Mouse (Mus musculus) MEL (cell line): Measurements from ENCODE around the gene Gstt3. TPM values are rescaled to one million over a fixed set of nuclear protein-coding genes. Genes with fewer than 3 reads are reported as not detected.

Source experiments
- DNase-seq: peaks from one replicate; pipeline ENCODE4 v3.0.0; 2011; ENCODE audit warnings: low read depth, low spot score
- H3K27ac ChIP-seq: 2 replicates; pipeline ENCODE4 v1.5.1; 2012; ENCODE audit warnings: low read depth, mild to moderate bottlenecking, control low read depth, low read length, moderate library complexity; ENCODE audit not compliant: control insufficient read depth
- H3K27me3 ChIP-seq, 2 experiments: fragments of 150-350 bp in 1 of 2; sonication (generic) in 1 of 2; 2 replicates each; pipeline ENCODE4 v1.6.1; 2012; ENCODE audit warnings: low read length in 2 of 2, mild to moderate bottlenecking in 2 of 2, improper control_type of control experiment in 1 of 2, moderate library complexity in 1 of 2; ENCODE audit not compliant: insufficient read depth in 2 of 2, control insufficient read depth in 1 of 2
- H3K36me3 ChIP-seq, 2 experiments: 2 replicates each; pipeline ENCODE4 v1.6.1; 2012 to 2014; ENCODE audit warnings: low read length in 2 of 2, improper control_type of control experiment in 1 of 2, inconsistent platforms in 1 of 2, mild to moderate bottlenecking in 1 of 2; ENCODE audit not compliant: insufficient read depth in 2 of 2, control insufficient read depth in 1 of 2
- H3K4me1 ChIP-seq, 2 experiments: fragments of 150-350 bp in 1 of 2; sonication (generic) in 1 of 2; 2 replicates each; pipeline ENCODE4 v1.6.1; 2012; ENCODE audit warnings: low read length in 2 of 2, improper control_type of control experiment in 1 of 2, mild to moderate bottlenecking in 1 of 2; ENCODE audit not compliant: insufficient read depth in 2 of 2, control insufficient read depth in 1 of 2
- H3K4me3 ChIP-seq, 2 experiments: fragments of 150-350 bp in 1 of 2; sonication (generic) in 1 of 2; 2 replicates each; pipeline ENCODE4 v1.5.1; 2012; ENCODE audit warnings: low read depth in 2 of 2, low read length in 2 of 2, mild to moderate bottlenecking in 2 of 2, moderate library complexity in 2 of 2, control low read depth in 1 of 2, improper control_type of control experiment in 1 of 2; ENCODE audit not compliant: control insufficient read depth in 1 of 2, insufficient read depth in 1 of 2
- H3K79me2 ChIP-seq: 2 replicates; pipeline ENCODE4 v1.6.1; 2012; ENCODE audit warnings: mild to moderate bottlenecking, low read length, moderate library complexity; ENCODE audit not compliant: control insufficient read depth, poor library complexity, insufficient read depth
- H3K9ac ChIP-seq: 2 replicates; pipeline ENCODE4 v1.6.1; 2012; ENCODE audit warnings: low read depth, mild to moderate bottlenecking, control low read depth, low read length, moderate library complexity; ENCODE audit not compliant: control insufficient read depth, poor library complexity, severe bottlenecking
- H3K9me3 ChIP-seq: fragments of 150-350 bp; sonication (generic); replicated peaks from 2 replicates; pipeline ENCODE4 v1.6.1; 2012; ENCODE audit warnings: mild to moderate bottlenecking, low read length, improper control_type of control experiment, moderate library complexity; ENCODE audit not compliant: insufficient read depth
- CTCF ChIP-seq, 3 experiments: IDR thresholded peaks in 2 of 3; conservative IDR thresholded peaks in 1 of 3; 2 replicates each; pipeline ENCODE4 v1.5.1; 2011 to 2012; ENCODE audit warnings: low read length in 3 of 3, low read depth in 2 of 3, mild to moderate bottlenecking in 2 of 3, improper control_type of control experiment in 1 of 3, inconsistent platforms in 1 of 3, mixed read lengths in 1 of 3, moderate library complexity in 1 of 3; ENCODE audit not compliant: control insufficient read depth in 1 of 3, insufficient read depth in 1 of 3, poor library complexity in 1 of 3, severe bottlenecking in 1 of 3
- E2F4 ChIP-seq: IDR thresholded peaks from 2 replicates; pipeline ENCODE4 v1.6.1; 2011; ENCODE audit warnings: low read depth, low read length, improper control_type of control experiment, borderline replicate concordance
- EP300 ChIP-seq, 2 experiments: IDR thresholded peaks; 2 replicates each; pipeline ENCODE4 v1.6.1; 2011; ENCODE audit warnings: improper control_type of control experiment in 2 of 2, low read length in 2 of 2, low read depth in 1 of 2, mild to moderate bottlenecking in 1 of 2
- GABPA ChIP-seq: IDR thresholded peaks from 2 replicates; pipeline ENCODE4 v1.6.1; 2012; ENCODE audit warnings: low read depth, mild to moderate bottlenecking, inconsistent platforms, low read length, improper control_type of control experiment, moderate library complexity
- HCFC1 ChIP-seq: IDR thresholded peaks from 2 replicates; pipeline ENCODE4 v1.6.1; 2012; ENCODE audit warnings: low read depth, mild to moderate bottlenecking, inconsistent platforms, low read length, improper control_type of control experiment, moderate library complexity
- JUND ChIP-seq: IDR thresholded peaks from 2 replicates; pipeline ENCODE4 v1.6.1; 2011; ENCODE audit warnings: low read depth, mild to moderate bottlenecking, improper control_type of control experiment, low read length
- KAT2A ChIP-seq: conservative IDR thresholded peaks from 2 replicates; pipeline ENCODE4 v1.6.1; 2012; ENCODE audit warnings: low read depth, low read length, improper control_type of control experiment, inconsistent platforms
- MAFK ChIP-seq: IDR thresholded peaks from 2 replicates; pipeline ENCODE4 v1.6.1; 2011; ENCODE audit warnings: low read depth, mild to moderate bottlenecking, low read length, improper control_type of control experiment, borderline replicate concordance
- MAX ChIP-seq: IDR thresholded peaks from 2 replicates; pipeline ENCODE4 v1.6.1; 2011; ENCODE audit warnings: low read length, improper control_type of control experiment
- MEF2A ChIP-seq: IDR thresholded peaks from 2 replicates; pipeline ENCODE4 v1.6.1; 2014; ENCODE audit warnings: low read depth, mild to moderate bottlenecking, inconsistent platforms, low read length, improper control_type of control experiment; ENCODE audit not compliant: poor library complexity, insufficient replicate concordance, severe bottlenecking; ENCODE audit errors: extremely low read depth
- MYB ChIP-seq: IDR thresholded peaks from 2 replicates; pipeline ENCODE4 v1.6.1; 2011; ENCODE audit warnings: mild to moderate bottlenecking, low read depth, low read length, improper control_type of control experiment
- MYC ChIP-seq: IDR thresholded peaks from 2 replicates; pipeline ENCODE4 v1.6.1; 2011; ENCODE audit warnings: low read depth, mild to moderate bottlenecking, low read length, improper control_type of control experiment, moderate library complexity
- NELFE ChIP-seq: IDR thresholded peaks from 2 replicates; pipeline ENCODE4 v1.6.1; 2011; ENCODE audit warnings: low read depth, low read length, improper control_type of control experiment
- POLR2AphosphoS2 ChIP-seq: IDR thresholded peaks from 2 replicates; pipeline ENCODE4 v1.6.1; 2011; ENCODE audit warnings: low read length, improper control_type of control experiment
- RAD21 ChIP-seq: IDR thresholded peaks from 2 replicates; pipeline ENCODE4 v1.6.1; 2011; ENCODE audit warnings: mild to moderate bottlenecking, low read depth, low read length, improper control_type of control experiment
- SIN3A ChIP-seq: IDR thresholded peaks from 2 replicates; pipeline ENCODE4 v1.6.1; 2012; ENCODE audit warnings: low read length, improper control_type of control experiment, inconsistent platforms
- SMC3 ChIP-seq: IDR thresholded peaks from 2 replicates; pipeline ENCODE4 v1.6.1; 2011; ENCODE audit warnings: low read depth, low read length, improper control_type of control experiment
- TAL1 ChIP-seq: IDR thresholded peaks from 2 replicates; pipeline ENCODE4 v1.6.1; 2012; ENCODE audit warnings: mild to moderate bottlenecking, inconsistent platforms, low read length, moderate library complexity, mixed read lengths
- TCF12 ChIP-seq: IDR thresholded peaks from 2 replicates; pipeline ENCODE4 v1.6.1; 2014; ENCODE audit warnings: low read depth, mild to moderate bottlenecking, inconsistent platforms, low read length, improper control_type of control experiment, moderate library complexity
- UBTF ChIP-seq: IDR thresholded peaks from 2 replicates; pipeline ENCODE4 v1.6.1; 2012; ENCODE audit warnings: low read depth, mild to moderate bottlenecking, inconsistent platforms, low read length, improper control_type of control experiment, moderate library complexity, borderline replicate concordance; ENCODE audit not compliant: insufficient read depth
- ZC3H11A ChIP-seq: IDR thresholded peaks from 2 replicates; pipeline ENCODE4 v1.6.1; 2012; ENCODE audit warnings: low read depth, mild to moderate bottlenecking, inconsistent platforms, low read length, improper control_type of control experiment
- ZMIZ1 ChIP-seq: IDR thresholded peaks from 2 replicates; pipeline ENCODE4 v1.6.1; 2012; ENCODE audit warnings: low read depth, mild to moderate bottlenecking, inconsistent platforms, low read length, improper control_type of control experiment, moderate library complexity
- ZNF384 ChIP-seq: IDR thresholded peaks from 2 replicates; pipeline ENCODE4 v1.6.1; 2012; ENCODE audit warnings: low read depth, mild to moderate bottlenecking, inconsistent platforms, low read length, improper control_type of control experiment
- polyA plus RNA-seq, 2 experiments: library from polyadenylated mRNA; stranded (reverse) in 1 of 2; unstranded in 1 of 2; fragments of >175 nt in 1 of 2; fragments of >200 nt in 1 of 2; gene quantifications; 2 replicates each; pipeline versions ENCODE4 v1.2.1 to v1.2.4; 2012; ENCODE audit warnings: low replicate concordance in 2 of 2, low read depth in 1 of 2; ENCODE audit not compliant: insufficient read length in 2 of 2, insufficient read depth in 1 of 2, missing spikeins in 1 of 2
- total RNA-seq: library from RNA; depleted of rRNA; stranded (reverse); fragments of 300-350 nt; gene quantifications from 2 replicates; pipeline ENCODE4 v1.2.3, GENCODE M21; 2012

The Gstt3 gene
- total and polyA plus RNA-seq, 3 experiments, result 4.0 to 10.2 TPM; not detected in 1

GRCm38 (mm10) chr10:75744017-75744416 is 37.2 kb downstream of the Gstt3 start:
- peak; percentile 78 for DNase-seq
- no peaks in the 10 kb centered on the region for H3K79me2 ChIP-seq
- no peaks in the 10 kb centered on the region for H3K27me3 ChIP-seq
- H3K9me3 ChIP-seq, result no peaks in the 10 kb centered on the region
- H3K36me3 ChIP-seq, result peaks cover 0 to 17% of the 10 kb centered on the region in 2 experiments; a peak in 2 of 4 replicates
- no peak overlapping the region for H3K27ac ChIP-seq
- H3K4me1 ChIP-seq, result no peaks in the 10 kb centered on the region
- H3K9ac ChIP-seq, result no peak overlapping the region
- H3K4me3 ChIP-seq, result no peak overlapping the region
- TF ChIP-seq E2F4 (no peak), CTCF (IDR thresholded peaks at IDR 0.05 in 2 of 3, conservative IDR thresholded peaks at IDR 0.05 in 1 of 3; ENCODE audit: control insufficient read depth in 1 of 3, insufficient read depth in 1 of 3, low read depth in 2 of 3, low read length in 3 of 3, poor library complexity in 1 of 3, severe bottlenecking in 1 of 3) (peak; percentile 87 to 96 (median 95)), MYC (no peak), ZC3H11A (peak; percentile 74), SMC3 (peak; percentile 95), HCFC1 (no peak), RAD21 (peak; percentile 79), ZNF384 (peak; percentile 77), SIN3A (peak; percentile 41)

- Histone ChIP-seq H3K27me3 (no peaks in the 10 kb centered on the region), H3K4me3 (no peak overlapping the region), H3K36me3 (peaks cover 0 to 18% of the 10 kb centered on the region in 2 experiments; a peak in 2 of 4 replicates), H3K9me3 (no peaks in the 10 kb centered on the region), H3K9ac (no peak overlapping the region), H3K79me2 (no peaks in the 10 kb centered on the region), H3K27ac (no peak overlapping the region), H3K4me1 (no peaks in the 10 kb centered on the region)
- TF ChIP-seq MAFK, result no peak
- no peak for TF ChIP-seq MYB
- no peak for TF ChIP-seq EP300 (IDR thresholded peaks at IDR 0.05; ENCODE audit: low read depth in 1 of 2, low read length in 2 of 2)
- TF ChIP-seq ZMIZ1, result no peak
- TF ChIP-seq HCFC1, result no peak
- TF ChIP-seq MAX, result no peak
- TF ChIP-seq MYC, result no peak
- TF ChIP-seq KAT2A, result no peak
- TF ChIP-seq JUND, result no peak
- TF ChIP-seq ZC3H11A, result no peak
- TF ChIP-seq NELFE, result no peak
- no peak for TF ChIP-seq MEF2A
- no peak for TF ChIP-seq POLR2AphosphoS2
- TF ChIP-seq UBTF, result no peak
- no peak for TF ChIP-seq SMC3
- no peak for TF ChIP-seq TAL1
- no peak for TF ChIP-seq E2F4
- no peak for TF ChIP-seq GABPA
- TF ChIP-seq TCF12, result no peak
- no peak for DNase-seq
These were observed 37.8 kb downstream of the Gstt3 start for GRCm38 (mm10) chr10:75743369-75743768.
